Mouse (Mus musculus): Measurements from ENCODE around the gene Gm13697. TPM values are rescaled to one million over a fixed set of nuclear protein-coding genes. Genes with fewer than 3 reads are reported as not detected.
"Not testable (repeated sequence)": the region's sequence is repeated elsewhere in the genome, so short reads cannot be mapped to it uniquely, and the experiment has no call there.

Gene Gm13697
- polyA plus RNA-seq, 1 experiment from 2014 or later: not detected

DNA sequence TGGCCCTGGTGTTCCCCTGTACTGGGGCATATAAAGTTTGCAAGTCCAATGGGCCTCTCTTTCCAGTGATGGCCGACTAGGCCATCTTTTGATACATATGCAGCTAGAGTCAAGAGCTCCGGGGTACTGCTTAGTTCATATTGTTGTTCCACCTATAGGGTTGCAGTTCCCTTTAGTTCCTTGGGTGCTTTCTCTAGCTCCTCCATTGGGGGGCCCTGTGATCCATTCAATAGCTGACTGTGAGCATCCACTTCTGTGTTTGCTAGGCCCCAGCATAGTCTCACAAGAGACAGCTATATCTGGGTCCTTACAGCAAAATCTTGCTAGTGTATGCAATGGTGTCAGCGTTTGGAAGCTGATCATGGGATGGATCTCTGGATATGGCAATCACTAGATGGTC lies 10.0 kb downstream of the Gm13697 start:
- not testable (repeated sequence) for H3K9ac ChIP-seq; H3K4me1 ChIP-seq; H3K4me3 ChIP-seq; H3K27me3 ChIP-seq (replicated peaks); H3K9me3 ChIP-seq; ATAC-seq (ENCODE audit: extremely low read depth, insufficient number of reproducible peaks, low FRiP score, low TSS enrichment); H3K36me3 ChIP-seq; H3K27ac ChIP-seq (replicated peaks); H3K4me2 ChIP-seq
- WGBS: 80% methylated on average over 1 of the region's 3 CpGs

DNA sequence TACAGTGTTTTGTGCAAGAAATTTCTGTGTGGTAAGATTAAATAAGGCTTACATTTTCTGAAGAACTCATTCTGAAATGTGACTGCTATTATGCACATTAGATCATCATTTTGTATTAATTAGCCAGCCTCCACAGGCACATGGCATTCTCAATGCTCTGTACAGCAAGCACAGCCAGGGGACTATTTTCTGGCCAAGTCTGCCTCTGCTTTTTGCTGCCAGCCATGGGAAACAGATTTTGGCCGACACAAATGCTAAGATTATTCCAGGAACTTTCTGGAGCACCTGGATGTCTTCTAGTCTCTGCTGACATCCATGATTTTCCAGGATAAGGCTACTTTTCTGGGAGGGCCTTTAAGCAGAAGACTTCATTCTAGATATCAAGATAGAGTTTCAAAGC lies 24.4 kb downstream of the Gm13697 start:
- 47% methylated on average over 1 of the region's 1 CpGs for WGBS
- Histone ChIP-seq H3K9ac (no peak overlapping the region), H3K27ac (replicated peaks) (no peak overlapping the region), H3K27me3 (replicated peaks) (no peaks in the 10 kb centered on the region), H3K4me3 (no peak overlapping the region), H3K36me3 (no peaks in the 10 kb centered on the region), H3K4me1 (no peaks in the 10 kb centered on the region), H3K9me3 (no peaks in the 10 kb centered on the region), H3K4me2 (no peak overlapping the region)
- ATAC-seq (ENCODE audit: extremely low read depth, insufficient number of reproducible peaks, low FRiP score, low TSS enrichment): no peak

DNA sequence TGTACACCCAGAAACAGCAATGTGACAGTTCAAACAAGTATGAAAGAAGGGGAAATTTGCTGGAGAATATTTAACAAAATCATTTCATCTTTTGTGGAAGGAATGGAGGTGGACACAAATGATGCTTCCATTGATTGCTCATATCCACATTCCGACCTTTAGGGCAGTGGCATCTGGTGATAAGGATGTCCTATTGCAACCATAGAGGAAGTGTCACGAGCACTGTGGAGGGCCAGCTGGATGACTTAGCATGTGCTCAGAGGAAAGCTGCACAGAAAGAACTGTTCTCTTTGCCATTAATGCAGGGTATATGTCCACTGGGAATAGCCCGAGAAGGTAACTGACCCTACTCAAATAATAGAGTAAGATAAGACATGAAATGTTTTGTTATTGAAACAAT lies 25.3 kb downstream of the Gm13697 start:
- H3K4me1 ChIP-seq: no peaks in the 10 kb centered on the region
- no peaks in the 10 kb centered on the region for H3K27me3 ChIP-seq (replicated peaks)
- no peak overlapping the region for H3K27ac ChIP-seq (replicated peaks)
- no peak overlapping the region for H3K4me3 ChIP-seq
- H3K36me3 ChIP-seq: no peaks in the 10 kb centered on the region
- no peaks in the 10 kb centered on the region for H3K9me3 ChIP-seq
- no peak for ATAC-seq (ENCODE audit: extremely low read depth, insufficient number of reproducible peaks, low FRiP score, low TSS enrichment)
- no peak overlapping the region for H3K4me2 ChIP-seq
- WGBS: 53% methylated on average over 3 of the region's 3 CpGs
- H3K9ac ChIP-seq: no peak overlapping the region

DNA sequence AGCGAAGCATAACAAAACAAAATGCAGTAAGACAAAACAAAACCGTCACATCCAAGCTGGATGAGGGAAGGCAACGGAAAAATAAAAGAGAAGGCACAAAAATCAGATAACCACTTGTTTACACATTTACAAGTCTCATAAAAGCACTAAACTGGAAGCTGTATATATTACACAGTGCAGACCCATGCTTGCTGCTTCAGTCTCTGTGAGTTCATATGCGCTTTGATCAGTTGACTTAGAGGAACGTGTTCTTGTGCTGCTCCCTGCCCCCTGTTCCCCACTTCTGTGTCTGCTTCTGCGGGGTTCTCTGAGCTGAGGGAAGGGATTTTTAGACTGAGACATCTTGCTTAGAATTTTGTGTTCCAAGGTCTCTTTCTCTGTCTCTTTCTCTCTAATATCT lies 30.0 kb downstream of the Gm13697 start:
- H3K4me3 ChIP-seq: no peak overlapping the region
- no peaks in the 10 kb centered on the region for H3K36me3 ChIP-seq
- H3K27ac ChIP-seq (replicated peaks): no peak overlapping the region
- H3K9ac ChIP-seq: no peak overlapping the region
- H3K9me3 ChIP-seq: no peaks in the 10 kb centered on the region
- no peak for ATAC-seq (ENCODE audit: extremely low read depth, insufficient number of reproducible peaks, low FRiP score, low TSS enrichment)
- H3K4me2 ChIP-seq: no peak overlapping the region
- no peaks in the 10 kb centered on the region for H3K27me3 ChIP-seq (replicated peaks)
- H3K4me1 ChIP-seq: peaks cover 11% of the 10 kb centered on the region
- WGBS: 60% methylated on average over 6 of the region's 6 CpGs

DNA sequence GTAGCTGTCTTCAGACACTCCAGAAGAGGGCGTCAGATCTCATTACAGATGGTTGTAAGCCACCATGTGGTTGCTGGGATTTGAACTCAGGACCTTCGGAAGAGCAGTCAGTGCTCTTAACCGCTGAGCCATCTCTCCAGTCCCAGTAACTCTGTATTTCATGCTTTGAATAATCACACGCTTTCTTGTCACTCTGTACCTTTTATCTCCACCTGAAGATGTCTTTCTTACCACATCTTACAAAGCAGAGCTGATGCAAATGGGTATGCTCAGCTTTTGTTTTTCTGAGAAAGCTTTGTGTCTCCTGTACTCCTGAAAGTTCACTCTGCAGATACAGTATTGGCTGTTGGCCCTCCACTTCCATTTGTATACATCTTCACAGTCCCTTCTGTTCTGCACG lies 31.7 kb downstream of the Gm13697 start:
- not testable (repeated sequence) for H3K36me3 ChIP-seq; H3K4me3 ChIP-seq; ATAC-seq (ENCODE audit: extremely low read depth, insufficient number of reproducible peaks, low FRiP score, low TSS enrichment); H3K27ac ChIP-seq (replicated peaks); H3K27me3 ChIP-seq (replicated peaks); H3K9ac ChIP-seq; H3K4me2 ChIP-seq; H3K9me3 ChIP-seq
- peaks cover 15% of the 10 kb centered on the region for H3K4me1 ChIP-seq
- 78% methylated on average over 5 of the region's 5 CpGs for WGBS

DNA sequence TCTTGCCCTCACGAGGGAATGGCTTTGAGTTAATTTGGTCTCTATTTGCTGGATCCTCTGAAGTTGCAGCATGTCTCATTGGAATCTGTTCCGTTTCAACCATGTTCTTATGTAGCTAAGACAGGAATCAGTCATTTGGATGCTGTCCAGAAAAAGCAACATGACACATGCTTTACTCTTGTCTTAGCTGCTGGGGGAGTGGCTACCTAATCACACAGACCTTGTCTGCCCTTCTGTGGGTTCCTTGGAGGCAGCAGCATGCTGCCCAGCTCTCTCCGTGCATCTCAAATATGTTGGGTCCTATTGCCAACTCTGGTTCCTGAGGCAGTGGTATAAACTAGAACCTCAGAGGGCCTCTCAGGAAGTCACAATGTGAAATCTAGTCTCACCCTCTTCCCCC lies 33.8 kb downstream of the Gm13697 start:
- peak; percentile 42; the same call in 1 of the 2 replicates for ATAC-seq (ENCODE audit: extremely low read depth, insufficient number of reproducible peaks, low FRiP score, low TSS enrichment)
- Histone ChIP-seq H3K4me3 (no peak overlapping the region), H3K27me3 (replicated peaks) (no peaks in the 10 kb centered on the region), H3K4me1 (peaks cover 15% of the 10 kb centered on the region), H3K27ac (replicated peaks) (peak overlapping the region; percentile 45; the same call in 1 of the 2 replicates), H3K4me2 (peak overlapping the region; percentile 18; the same call in 1 of the 2 replicates), H3K9ac (no peak overlapping the region), H3K9me3 (no peaks in the 10 kb centered on the region), H3K36me3 (no peaks in the 10 kb centered on the region)
- WGBS: 18% methylated on average over 3 of the region's 3 CpGs

DNA sequence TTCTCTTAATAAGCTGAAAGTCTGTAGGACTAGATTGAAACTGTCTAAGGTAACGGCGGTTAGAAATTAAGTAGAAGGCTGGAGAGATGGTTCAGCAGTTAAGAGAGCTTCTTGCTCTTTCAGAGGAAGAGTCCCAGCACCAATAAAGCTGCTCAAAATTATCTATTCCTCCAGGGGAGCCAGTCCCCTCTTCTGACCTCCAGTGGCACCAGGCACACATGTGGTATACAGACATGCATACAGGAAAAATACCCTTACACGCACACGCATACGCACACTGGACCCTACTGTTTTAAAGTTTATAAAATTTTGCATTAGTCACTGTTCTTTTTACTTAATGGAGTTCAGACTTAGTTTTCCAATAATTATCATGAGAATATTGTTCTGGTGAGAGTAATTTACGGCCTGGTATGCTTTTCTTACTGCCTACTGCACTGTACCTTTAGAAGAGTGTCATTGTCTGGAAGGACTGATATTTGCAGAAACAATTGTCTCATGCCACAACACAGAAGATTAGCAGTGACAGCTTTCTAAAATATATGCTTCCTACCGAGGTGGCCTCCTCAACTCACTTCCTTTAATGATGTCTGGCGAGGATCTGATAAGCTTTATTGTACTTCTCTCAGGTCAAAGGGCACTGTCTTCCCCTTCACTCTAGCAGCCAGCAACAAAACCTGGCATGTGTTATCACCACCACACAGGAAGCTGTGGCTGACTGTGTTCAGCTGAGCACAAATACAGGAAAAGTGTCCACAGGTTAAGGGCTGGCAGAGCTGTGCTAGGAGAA lies 35.2 kb downstream of the Gm13697 start:
- Histone ChIP-seq H3K4me3 (no peak overlapping the region), H3K27me3 (replicated peaks) (no peaks in the 10 kb centered on the region), H3K4me1 (peaks cover 15% of the 10 kb centered on the region), H3K4me2 (no peak overlapping the region), H3K9ac (no peak overlapping the region), H3K27ac (replicated peaks) (no peak overlapping the region), H3K9me3 (no peaks in the 10 kb centered on the region), H3K36me3 (no peaks in the 10 kb centered on the region)
- 62% methylated on average over 8 of the region's 8 CpGs for WGBS
- no peak for ATAC-seq (ENCODE audit: extremely low read depth, insufficient number of reproducible peaks, low FRiP score, low TSS enrichment)

DNA sequence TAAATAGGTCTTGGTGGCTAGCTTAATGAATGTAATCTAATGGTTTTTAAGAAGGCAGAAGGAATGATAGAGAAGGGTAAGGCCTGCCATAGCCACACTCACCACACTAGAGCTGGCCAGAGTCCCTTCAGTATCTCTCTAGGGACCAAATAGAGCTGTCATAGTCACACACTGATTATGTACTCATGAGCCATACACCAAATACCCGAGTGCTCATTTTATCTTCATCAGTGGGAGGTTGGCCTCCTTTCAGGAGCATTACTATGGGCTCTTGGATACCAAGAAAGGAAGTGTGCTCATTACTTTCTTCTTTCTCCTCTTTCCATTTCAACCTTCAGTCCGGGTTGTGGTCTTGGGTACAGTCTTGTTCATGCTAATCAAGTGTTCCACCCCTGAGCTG lies 37.4 kb downstream of the Gm13697 start:
- H3K4me2 ChIP-seq: no peak overlapping the region
- H3K36me3 ChIP-seq: no peaks in the 10 kb centered on the region
- WGBS: 51% methylated on average over 2 of the region's 2 CpGs
- no peaks in the 10 kb centered on the region for H3K9me3 ChIP-seq
- no peak overlapping the region for H3K9ac ChIP-seq
- no peaks in the 10 kb centered on the region for H3K27me3 ChIP-seq (replicated peaks)
- H3K4me3 ChIP-seq: no peak overlapping the region
- H3K27ac ChIP-seq (replicated peaks): no peak overlapping the region
- H3K4me1 ChIP-seq: peaks cover 15% of the 10 kb centered on the region
- no peak for ATAC-seq (ENCODE audit: extremely low read depth, insufficient number of reproducible peaks, low FRiP score, low TSS enrichment)

DNA sequence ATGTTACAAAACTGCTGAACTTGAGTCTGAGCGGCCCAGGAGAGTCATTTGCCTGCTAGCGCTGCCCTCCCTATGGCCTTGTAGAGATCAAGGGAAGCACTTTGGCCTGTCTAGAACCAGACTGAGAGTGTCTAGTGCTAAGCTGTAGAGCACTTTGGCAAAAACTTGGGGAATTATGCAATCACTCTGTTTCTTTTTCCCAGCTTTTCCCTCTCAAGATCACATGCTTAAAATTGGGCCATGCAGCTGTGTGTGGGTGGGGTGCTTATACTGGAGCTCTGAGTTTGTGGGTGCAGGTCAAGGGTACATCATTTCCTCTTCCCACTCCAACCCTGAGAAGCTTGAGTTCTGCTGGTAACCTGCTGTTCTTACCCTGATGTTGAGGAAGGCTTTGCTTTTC lies 38.4 kb downstream of the Gm13697 start:
- no peak overlapping the region for H3K4me3 ChIP-seq
- H3K27me3 ChIP-seq (replicated peaks): no peaks in the 10 kb centered on the region
- whole genome bisulfite sequencing: 83% methylated on average over 2 of the region's 2 CpGs
- H3K4me1 ChIP-seq: peaks cover 13% of the 10 kb centered on the region
- no peak overlapping the region for H3K27ac ChIP-seq (replicated peaks)
- H3K36me3 ChIP-seq: no peaks in the 10 kb centered on the region
- ATAC-seq (ENCODE audit: extremely low read depth, insufficient number of reproducible peaks, low FRiP score, low TSS enrichment): no peak
- no peak overlapping the region for H3K4me2 ChIP-seq
- no peaks in the 10 kb centered on the region for H3K9me3 ChIP-seq
- H3K9ac ChIP-seq: no peak overlapping the region

DNA sequence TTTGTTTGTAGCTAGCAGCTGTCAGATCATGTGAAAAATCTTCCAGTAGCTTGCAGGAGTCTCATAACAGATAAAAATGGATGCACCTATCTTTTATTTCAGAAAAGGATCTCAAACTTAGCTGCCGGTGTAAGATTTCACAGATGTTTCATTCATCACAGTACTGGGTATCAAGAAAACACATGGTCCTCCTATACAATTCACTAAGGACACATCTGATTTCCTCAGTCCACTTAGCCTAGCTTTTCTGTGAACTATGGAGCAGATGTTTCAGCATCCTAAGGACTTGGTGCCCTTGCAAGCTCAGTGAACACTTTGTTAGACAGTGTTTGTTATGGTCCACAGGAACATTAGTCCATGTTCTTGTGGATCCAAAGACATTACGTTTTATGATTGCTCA lies 38.8 kb downstream of the Gm13697 start:
- Histone ChIP-seq H3K27me3 (replicated peaks) (no peaks in the 10 kb centered on the region), H3K4me2 (no peak overlapping the region), H3K9ac (no peak overlapping the region), H3K27ac (replicated peaks) (no peak overlapping the region), H3K9me3 (no peaks in the 10 kb centered on the region), H3K36me3 (no peaks in the 10 kb centered on the region), H3K4me1 (peaks cover 9% of the 10 kb centered on the region), H3K4me3 (no peak overlapping the region)
- ATAC-seq (ENCODE audit: extremely low read depth, insufficient number of reproducible peaks, low FRiP score, low TSS enrichment): no peak
- 68% methylated on average over 2 of the region's 2 CpGs for WGBS

DNA sequence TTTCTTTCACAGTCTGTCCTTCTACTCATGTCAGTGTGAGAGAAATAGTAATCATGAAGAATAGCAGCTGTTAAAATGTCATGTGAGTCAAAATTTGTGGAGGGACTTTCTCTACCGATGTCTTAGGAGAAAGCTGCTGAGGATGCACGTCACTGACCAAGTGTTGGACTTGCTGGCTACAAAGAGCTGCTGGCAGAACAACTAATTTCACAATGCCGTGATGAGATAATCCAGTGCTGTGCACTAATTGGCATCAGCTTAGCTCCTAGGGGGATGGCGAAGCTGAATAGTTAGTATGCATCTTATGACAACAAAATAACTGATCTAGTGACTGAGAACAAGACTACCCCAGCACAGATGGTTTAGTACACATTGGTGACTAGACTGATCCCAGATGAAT lies 40.7 kb downstream of the Gm13697 start:
- H3K9ac ChIP-seq: no peak overlapping the region
- no peak for ATAC-seq (ENCODE audit: extremely low read depth, insufficient number of reproducible peaks, low FRiP score, low TSS enrichment)
- H3K4me3 ChIP-seq: no peak overlapping the region
- H3K27me3 ChIP-seq (replicated peaks): no peaks in the 10 kb centered on the region
- H3K36me3 ChIP-seq: no peaks in the 10 kb centered on the region
- no peak overlapping the region for H3K27ac ChIP-seq (replicated peaks)
- no peaks in the 10 kb centered on the region for H3K4me1 ChIP-seq
- no peak overlapping the region for H3K4me2 ChIP-seq
- WGBS: 64% methylated on average over 4 of the region's 4 CpGs
- H3K9me3 ChIP-seq: no peaks in the 10 kb centered on the region

DNA sequence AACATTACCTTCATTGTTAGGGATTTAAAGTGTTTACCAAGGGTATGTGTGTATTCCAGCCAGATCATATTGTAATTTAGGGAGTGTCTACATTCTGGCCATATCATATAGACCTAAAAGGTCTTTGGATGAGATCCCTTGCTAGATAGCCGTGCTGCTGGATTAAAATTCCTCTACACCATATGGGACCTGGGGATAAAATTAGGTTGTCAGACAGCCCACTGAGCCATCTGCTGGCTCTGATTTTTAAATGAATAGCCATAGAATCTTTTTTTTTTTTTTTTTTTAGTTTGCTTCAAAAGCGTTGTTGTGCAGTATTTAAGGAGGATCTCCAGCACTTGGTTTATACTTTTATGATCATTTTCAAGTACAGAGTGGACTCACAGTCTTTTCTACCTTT lies 48.0 kb downstream of the Gm13697 start:
- whole genome bisulfite sequencing: 89% methylated on average over 2 of the region's 2 CpGs
- no peaks in the 10 kb centered on the region for H3K27me3 ChIP-seq (replicated peaks)
- no peaks in the 10 kb centered on the region for H3K9me3 ChIP-seq

More for the DNA sequence above, 48.0 kb downstream of the Gm13697 start:
- no peaks in the 10 kb centered on the region for H3K4me1 ChIP-seq
- no peak overlapping the region for H3K4me3 ChIP-seq
- H3K9ac ChIP-seq: no peak overlapping the region
- H3K36me3 ChIP-seq: no peaks in the 10 kb centered on the region
- no peak for ATAC-seq (ENCODE audit: extremely low read depth, insufficient number of reproducible peaks, low FRiP score, low TSS enrichment)
- H3K4me2 ChIP-seq: no peak overlapping the region
- H3K27ac ChIP-seq (replicated peaks): no peak overlapping the region

Measured in heart, embryonic 13.5 days (tissue).